Mouse (Mus musculus) testis, adult 2 months (tissue): Measurements from ENCODE around the gene AY074887. TPM values are rescaled to one million over a fixed set of nuclear protein-coding genes. Genes with fewer than 3 reads are reported as not detected.

Source experiments
- H3K27ac ChIP-seq: fragments of 200-500 bp; 2 replicates; pipeline ENCODE4 v1.5.1; 2012; ENCODE audit warnings: low read depth, low read length; ENCODE audit not compliant: control insufficient read depth, insufficient read depth
- H3K27me3 ChIP-seq: fragments of 200-500 bp; 2 replicates; pipeline ENCODE4 v1.6.1; 2012; ENCODE audit warnings: mild to moderate bottlenecking, low read length, moderate library complexity; ENCODE audit not compliant: control insufficient read depth, insufficient read depth
- H3K36me3 ChIP-seq: fragments of 200-500 bp; 2 replicates; pipeline ENCODE4 v1.6.1; 2012; ENCODE audit warnings: mild to moderate bottlenecking, low read length; ENCODE audit not compliant: control insufficient read depth, insufficient read depth
- H3K4me1 ChIP-seq: fragments of 200-500 bp; 2 replicates; pipeline ENCODE4 v1.6.1; 2012; ENCODE audit warnings: low read length; ENCODE audit not compliant: control insufficient read depth, insufficient read depth
- H3K4me3 ChIP-seq: fragments of 200-500 bp; 2 replicates; pipeline ENCODE4 v1.5.1; 2012; ENCODE audit warnings: low read depth, mild to moderate bottlenecking, low read length, moderate library complexity, mixed read lengths; ENCODE audit not compliant: control insufficient read depth
- CTCF ChIP-seq: fragments of 200-500 bp; IDR thresholded peaks from 2 replicates; pipeline ENCODE4 v1.5.1; 2012; ENCODE audit warnings: low read depth, mild to moderate bottlenecking, inconsistent platforms, low read length, moderate library complexity; ENCODE audit not compliant: control insufficient read depth, insufficient read depth, insufficient replicate concordance
- POLR2A ChIP-seq: fragments of 200-500 bp; IDR thresholded peaks from 2 replicates; pipeline ENCODE4 v1.6.1; 2012; ENCODE audit warnings: low read depth, mild to moderate bottlenecking, inconsistent platforms, low read length, moderate library complexity; ENCODE audit not compliant: control insufficient read depth
- polyA plus RNA-seq: library from polyadenylated mRNA; depleted of rRNA; stranded (reverse); fragments of >200 nt; gene quantifications from 2 replicates; pipeline ENCODE4 v1.2.3, GENCODE M21; 2012

The AY074887 gene
- polyA plus RNA-seq, 1 experiment: 0.25 TPM

GRCm38 (mm10) chr9:54932379-54932778 lies 18.4 kb downstream of the AY074887 start:
- Histone ChIP-seq H3K4me3 (no peak overlapping the region), H3K27ac (no peak overlapping the region), H3K36me3 (no peaks in the 10 kb centered on the region), H3K27me3 (no peaks in the 10 kb centered on the region), H3K4me1 (no peaks in the 10 kb centered on the region)
- TF ChIP-seq POLR2A: no peak
- TF ChIP-seq CTCF: no peak

- Histone ChIP-seq H3K27ac (no peak overlapping the region), H3K27me3 (no peaks in the 10 kb centered on the region)
Measured at GRCm38 (mm10) chr9:54931765-54932164, 19.0 kb downstream of the AY074887 start.

GRCm38 (mm10) chr9:54930741-54931140 lies 20.1 kb downstream of the AY074887 start:
- no peak overlapping the region for H3K27ac ChIP-seq
- H3K36me3 ChIP-seq: no peaks in the 10 kb centered on the region
- H3K4me1 ChIP-seq: no peaks in the 10 kb centered on the region
- no peaks in the 10 kb centered on the region for H3K27me3 ChIP-seq
- H3K4me3 ChIP-seq: no peak overlapping the region
- TF ChIP-seq POLR2A: no peak
- TF ChIP-seq CTCF: no peak

More at GRCm38 (mm10) chr9:54931765-54932164, 19.0 kb downstream of the AY074887 start:
- H3K4me3 ChIP-seq: no peak overlapping the region
- H3K4me1 ChIP-seq: no peaks in the 10 kb centered on the region
- TF ChIP-seq CTCF (no peak; the same call in 1 of the 2 replicates), POLR2A (no peak)
- H3K36me3 ChIP-seq: no peaks in the 10 kb centered on the region

- H3K27me3 ChIP-seq: no peaks in the 10 kb centered on the region
- no peak overlapping the region for H3K27ac ChIP-seq
- no peaks in the 10 kb centered on the region for H3K36me3 ChIP-seq
- TF ChIP-seq POLR2A: no peak
- no peak for TF ChIP-seq CTCF
- H3K4me1 ChIP-seq: peaks cover 5% of the 10 kb centered on the region
- no peak overlapping the region for H3K4me3 ChIP-seq
Measured at GRCm38 (mm10) chr9:54919946-54920345, 30.9 kb downstream of the AY074887 start.

GRCm38 (mm10) chr9:54918781-54919180 lies 32.0 kb downstream of the AY074887 start:
- Histone ChIP-seq H3K4me3 (no peak overlapping the region), H3K27ac (no peak overlapping the region)
- TF ChIP-seq POLR2A: no peak
- TF ChIP-seq CTCF: no peak

GRCm38 (mm10) chr9:54918191-54918590 lies 32.6 kb downstream of the AY074887 start:
- Histone ChIP-seq H3K27me3 (no peaks in the 10 kb centered on the region), H3K36me3 (no peaks in the 10 kb centered on the region), H3K4me3 (no peak overlapping the region), H3K27ac (no peak overlapping the region), H3K4me1 (peaks cover 5% of the 10 kb centered on the region)
- TF ChIP-seq POLR2A: no peak
- TF ChIP-seq CTCF: no peak

More at GRCm38 (mm10) chr9:54918781-54919180, 32.0 kb downstream of the AY074887 start:
- H3K4me1 ChIP-seq: peaks cover 5% of the 10 kb centered on the region
- H3K27me3 ChIP-seq: no peaks in the 10 kb centered on the region
- no peaks in the 10 kb centered on the region for H3K36me3 ChIP-seq

- Histone ChIP-seq H3K4me3 (peak within 1 kb of the TSS; percentile 90), H3K27ac (0 out of 2 replicates have a peak within 1 kb of the TSS, but pooled peaks have one; percentile 9), H3K36me3 (no peaks in the 10 kb centered on the region), H3K4me1 (peaks cover 5% of the 10 kb centered on the region), H3K27me3 (no peaks in the 10 kb centered on the region)
- TF ChIP-seq CTCF (no peak), POLR2A (peak; percentile 29; the same call in 1 of the 2 replicates)
Measured at GRCm38 (mm10) chr9:54917010-54917677, 33.7 kb downstream of the AY074887 start, which contains the start of gene Hykk. Hykk (plus strand) TSS chr9:54917283.
